Mouse (Mus musculus): ENCODE results near the gene Dab2ip.

Gene Dab2ip

DNA sequence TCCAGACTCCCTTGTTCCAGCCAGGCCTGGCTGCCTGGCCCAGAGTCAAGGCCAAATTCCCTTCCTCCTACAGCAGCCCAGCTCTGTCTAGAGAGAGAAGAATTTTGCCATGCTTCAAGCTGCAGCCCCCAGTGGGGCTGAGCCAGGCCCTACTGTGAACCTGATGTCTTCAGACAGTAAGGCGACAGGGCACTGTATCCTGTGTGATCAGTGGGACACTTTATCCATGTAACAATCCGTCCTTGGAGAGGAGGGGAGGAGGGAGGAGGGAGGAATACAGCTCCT is 1.4 kb downstream of the Dab2ip start:
- peak; percentile 67 to 69 for DNase-seq

DNA sequence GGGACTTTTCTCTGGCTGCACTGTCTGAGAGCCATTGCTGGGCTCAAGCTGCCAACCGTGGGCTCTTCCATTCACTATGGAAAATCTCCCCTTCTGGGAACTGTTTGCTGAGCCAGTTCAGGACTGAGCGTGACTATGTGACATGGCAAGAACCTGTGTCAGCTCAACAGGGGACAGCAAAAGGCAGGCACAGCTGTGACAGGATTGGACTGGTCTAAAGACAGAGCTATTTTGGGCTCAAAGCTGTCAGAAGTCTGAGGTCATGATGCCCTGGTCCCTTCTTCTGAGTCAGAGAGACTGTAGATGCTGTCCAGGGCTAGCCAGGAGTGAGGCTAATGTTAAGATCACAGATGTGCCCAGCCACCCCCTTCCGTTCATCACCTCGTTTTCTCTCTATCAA is 5.7 kb downstream of the Dab2ip start:
- no peak for DNase-seq

DNA sequence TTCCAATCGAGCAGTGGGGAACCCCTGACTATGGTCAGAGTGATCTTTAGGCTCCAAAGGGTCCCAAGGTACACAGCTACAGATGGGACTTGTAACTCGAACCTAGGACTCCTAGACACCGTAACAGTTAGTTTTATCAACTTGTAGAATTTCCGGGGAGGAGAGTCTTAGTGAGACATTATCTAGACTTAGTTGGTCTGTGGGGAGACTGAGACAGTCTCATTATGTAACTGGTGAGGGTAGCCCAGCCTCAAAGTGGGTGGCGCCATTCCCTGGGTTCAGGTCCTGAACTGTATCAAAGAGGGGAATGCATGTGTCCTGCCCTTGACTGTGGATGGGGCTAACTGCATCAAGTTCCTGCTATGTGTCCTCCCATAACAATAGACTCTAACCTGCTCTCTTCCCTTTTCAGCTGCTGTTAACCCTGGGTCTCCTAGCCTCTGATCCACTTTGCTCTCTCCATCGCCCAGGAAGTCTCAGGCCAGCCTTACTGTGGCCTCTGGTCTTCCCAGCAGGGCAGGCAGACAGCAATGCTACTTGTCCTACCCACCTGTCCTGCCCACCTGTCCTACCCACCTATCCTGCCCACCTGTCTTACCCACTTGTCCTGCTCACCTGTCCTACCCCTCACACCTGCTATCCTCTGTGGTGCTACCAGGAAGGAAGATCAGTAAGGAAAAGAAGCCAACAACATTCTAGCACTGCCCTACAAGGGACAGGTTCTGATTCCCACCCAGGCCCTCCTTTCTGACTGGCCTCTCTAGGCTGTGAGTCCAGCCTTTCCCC is 7.2 kb downstream of the Dab2ip start:
- DNase-seq = no peak

DNA sequence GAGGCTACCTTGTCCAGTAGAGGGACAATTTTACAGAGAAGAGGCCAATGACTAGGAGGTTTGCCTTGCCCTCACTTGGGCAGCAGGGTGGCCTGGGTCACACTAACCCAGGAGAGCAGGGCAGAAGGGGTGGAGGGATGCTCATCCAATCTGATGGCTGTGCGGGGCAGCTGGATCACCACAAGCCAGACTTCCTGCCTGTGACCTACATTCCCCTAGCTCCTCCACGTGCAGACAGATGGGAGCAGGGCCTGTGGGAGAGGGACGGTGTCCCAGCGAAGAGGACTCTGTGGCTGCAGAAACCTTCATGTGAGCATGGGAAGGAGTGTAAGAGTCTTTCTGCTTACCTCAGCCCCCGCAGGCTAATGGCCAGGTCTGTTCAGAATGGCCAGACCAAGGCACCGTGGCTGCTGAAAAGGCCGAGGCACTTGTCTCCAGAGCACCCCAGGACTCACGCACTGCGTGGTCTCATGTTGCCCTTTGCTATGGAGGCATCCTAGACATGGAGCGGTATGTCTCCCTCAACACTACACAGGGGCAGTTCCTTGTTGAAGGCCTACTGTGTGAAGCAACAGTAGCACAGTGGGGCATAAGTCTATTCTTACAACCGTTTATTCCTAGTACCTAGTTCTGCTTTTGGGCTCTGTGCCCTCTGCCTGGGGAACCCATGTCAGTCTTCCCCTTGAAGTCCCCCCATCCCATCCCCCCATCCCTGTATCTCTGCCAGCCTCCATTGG is 9.1 kb downstream of the Dab2ip start:
- DNase-seq = no peak

GRCm38 (mm10) chr2:35567694-35568149 is 9.7 kb downstream of the Dab2ip start:
- DNase-seq = no peak

DNA sequence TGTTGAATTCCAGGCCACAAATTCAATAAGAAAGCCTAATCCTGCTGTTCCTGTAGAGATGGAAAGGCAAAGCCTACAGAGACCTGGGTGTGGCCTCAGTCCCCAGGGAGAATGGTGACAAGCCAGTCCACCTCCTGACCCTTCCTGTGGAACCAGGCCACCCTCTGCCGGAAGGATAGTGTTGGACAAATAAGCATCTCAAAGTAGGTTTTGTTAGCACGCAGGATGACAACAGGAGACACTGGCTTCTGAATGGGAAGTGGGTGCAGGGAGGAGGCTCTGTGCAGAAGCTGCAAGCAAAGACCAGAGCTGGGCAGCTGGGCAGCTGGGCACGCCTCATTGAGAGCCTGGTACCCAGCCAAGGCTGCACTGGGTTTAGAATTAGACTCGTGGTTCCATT is 12.7 kb downstream of the Dab2ip start:
- no peak for DNase-seq

GRCm38 (mm10) chr2:35574643-35575042 is 16.6 kb downstream of the Dab2ip start:
- DNase-seq = no peak

DNA sequence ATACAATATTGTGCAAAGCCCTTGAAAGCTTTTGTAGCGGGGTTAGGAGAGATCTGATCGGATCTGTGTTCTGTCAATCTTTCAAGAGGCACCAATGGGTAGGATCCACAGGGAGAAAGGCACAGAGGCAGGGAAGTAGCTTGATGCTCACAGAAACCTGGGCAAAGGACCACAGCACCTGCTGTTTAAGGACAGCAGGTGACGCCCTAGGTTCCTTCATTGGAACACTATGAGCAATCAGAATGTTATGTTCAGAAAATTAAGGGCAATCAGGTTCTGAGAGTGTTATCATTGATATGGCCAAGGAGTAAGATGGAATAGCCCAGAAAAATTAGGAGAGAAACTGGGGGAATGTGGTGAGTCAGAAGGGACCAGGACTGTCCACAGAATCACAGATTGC is 18.6 kb downstream of the Dab2ip start:
- no peak for DNase-seq

GRCm38 (mm10) chr2:35580111-35580510 is 22.0 kb downstream of the Dab2ip start:
- no peak for DNase-seq

DNA sequence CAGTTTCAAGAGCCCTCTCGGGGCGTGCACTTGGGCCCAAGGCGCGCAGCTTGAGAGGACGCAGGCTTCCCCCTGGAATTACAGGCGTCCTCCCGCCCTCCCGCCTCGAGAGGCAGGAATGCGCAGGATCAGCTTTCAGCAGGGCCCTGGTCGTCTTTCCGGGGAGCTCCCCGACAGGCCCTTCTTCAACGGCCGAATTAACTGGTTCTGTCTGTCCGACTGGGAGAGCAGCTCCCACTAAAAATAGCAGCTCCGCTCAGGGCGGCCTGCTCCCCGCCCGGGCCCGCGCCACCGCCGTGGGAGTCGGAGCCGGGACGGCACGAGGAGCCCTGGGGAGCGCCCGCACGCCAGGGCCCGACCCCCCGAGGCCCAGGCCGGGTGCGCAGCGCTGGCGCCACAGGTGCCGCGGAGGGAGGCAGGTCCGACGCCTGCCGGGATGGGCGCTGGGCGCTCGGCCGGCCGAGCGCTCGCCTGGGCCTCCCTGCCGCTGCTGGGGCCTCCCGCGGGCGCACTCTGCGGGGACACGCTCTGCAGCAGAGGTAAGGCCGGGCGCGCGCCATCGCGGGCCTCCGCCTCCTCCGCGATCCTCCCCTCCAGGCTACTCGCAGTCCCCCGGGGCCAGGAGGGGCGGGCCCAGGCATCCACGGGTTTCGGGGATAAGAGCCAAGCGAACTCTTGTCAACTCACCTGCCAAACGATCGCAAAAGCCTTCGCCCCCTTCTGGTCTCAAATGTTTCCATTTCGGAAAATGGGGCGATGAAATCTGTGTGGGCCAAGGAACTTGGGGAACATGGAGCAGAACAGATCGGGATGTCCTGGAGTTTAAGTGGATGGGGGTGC is 23.7 kb downstream of the Dab2ip start:
- peak in 1 of 2 experiments; percentile 36 for DNase-seq

DNA sequence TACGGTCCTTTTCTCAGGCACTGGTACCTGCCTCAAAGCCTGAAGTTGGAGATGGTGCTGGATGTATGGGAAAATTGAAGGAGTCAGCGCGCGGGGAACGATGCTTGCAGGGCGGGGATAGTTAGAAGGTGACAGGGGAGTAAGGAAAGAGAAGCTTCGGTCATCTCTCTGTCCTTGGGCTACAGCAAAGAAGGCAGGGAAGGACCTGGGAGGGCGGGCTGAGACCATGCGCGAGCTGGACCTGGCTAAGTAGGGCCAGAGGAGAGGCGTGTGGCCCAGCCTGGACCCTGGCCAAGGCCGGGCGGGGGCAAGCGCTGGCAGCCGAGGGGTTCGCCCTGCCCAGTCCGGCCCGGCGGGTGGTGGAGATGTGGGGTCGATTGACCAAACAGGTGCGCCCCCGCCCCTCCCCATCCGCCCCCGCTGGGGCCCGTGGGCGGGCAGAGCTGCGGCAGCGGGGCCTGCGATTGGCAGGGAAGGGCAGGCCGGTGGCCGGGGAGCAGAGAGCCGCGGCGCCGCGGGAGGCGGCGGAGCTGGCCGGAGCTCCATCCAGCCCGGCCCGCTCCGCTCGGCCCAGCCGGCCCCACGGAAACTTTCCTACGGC is 24.4 kb downstream of the Dab2ip start:
- peak; percentile 78 to 82 for DNase-seq

GRCm38 (mm10) chr2:35583406-35583805 is 25.3 kb downstream of the Dab2ip start:
- no peak for DNase-seq

- DNase-seq = no peak
Observed at GRCm38 (mm10) chr2:35584011-35584410, 25.9 kb downstream of the Dab2ip start.

- DNase-seq = no peak
Observed at GRCm38 (mm10) chr2:35588368-35588767, 30.3 kb downstream of the Dab2ip start.

- DNase-seq = no peak
Observed at GRCm38 (mm10) chr2:35589385-35589784, 31.3 kb downstream of the Dab2ip start.

DNA sequence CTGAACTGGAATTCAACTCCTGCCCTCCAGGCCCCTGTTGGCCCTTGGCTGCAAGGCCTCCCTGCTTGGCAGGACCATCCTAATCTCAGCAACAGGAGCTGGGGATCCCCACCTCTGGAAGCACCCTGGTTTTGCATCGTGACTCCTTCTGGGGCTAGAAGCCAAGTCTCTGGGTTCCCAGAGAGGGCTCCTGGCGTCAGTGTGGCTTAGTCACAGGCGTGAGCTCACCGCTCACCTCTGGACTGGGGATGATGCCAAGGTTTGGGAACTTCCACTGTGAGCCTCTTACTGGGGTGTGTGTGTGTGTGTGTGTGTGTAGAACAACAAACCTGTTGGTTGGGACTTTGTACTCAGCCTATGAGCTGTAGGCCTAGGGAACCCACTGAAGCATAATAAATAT is 31.7 kb downstream of the Dab2ip start:
- no peak for DNase-seq

GRCm38 (mm10) chr2:35591961-35592724 is 34.1 kb downstream of the Dab2ip start:
- DNase-seq = no peak

GRCm38 (mm10) chr2:35592725-35593392 is 34.8 kb downstream of the Dab2ip start:
- DNase-seq = no peak

- no peak for DNase-seq
Observed at GRCm38 (mm10) chr2:35593889-35594288, 35.8 kb downstream of the Dab2ip start.

DNA sequence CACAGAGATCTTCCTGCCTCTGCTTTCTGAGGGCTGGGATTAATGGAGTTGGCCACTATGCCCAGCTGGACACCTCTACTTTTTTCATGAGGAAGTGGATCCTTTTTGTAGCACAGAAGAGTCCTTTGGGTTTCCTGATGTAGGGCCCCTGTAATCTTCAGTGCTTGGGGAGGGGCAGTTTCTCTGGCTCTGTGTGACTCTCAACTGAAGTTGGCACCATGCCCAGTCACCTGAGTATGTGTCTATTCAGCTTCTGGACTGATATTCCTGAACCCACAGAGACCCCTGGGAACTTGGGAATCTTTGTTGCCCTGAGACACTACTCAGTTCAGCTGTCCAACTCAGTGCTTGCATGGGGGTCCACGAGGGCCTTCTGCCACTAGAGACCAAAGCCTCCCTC is 37.0 kb downstream of the Dab2ip start:
- DNase-seq = peak in 1 of 2 experiments; percentile 55

GRCm38 (mm10) chr2:35595718-35596117 is 37.7 kb downstream of the Dab2ip start:
- no peak for DNase-seq

DNA sequence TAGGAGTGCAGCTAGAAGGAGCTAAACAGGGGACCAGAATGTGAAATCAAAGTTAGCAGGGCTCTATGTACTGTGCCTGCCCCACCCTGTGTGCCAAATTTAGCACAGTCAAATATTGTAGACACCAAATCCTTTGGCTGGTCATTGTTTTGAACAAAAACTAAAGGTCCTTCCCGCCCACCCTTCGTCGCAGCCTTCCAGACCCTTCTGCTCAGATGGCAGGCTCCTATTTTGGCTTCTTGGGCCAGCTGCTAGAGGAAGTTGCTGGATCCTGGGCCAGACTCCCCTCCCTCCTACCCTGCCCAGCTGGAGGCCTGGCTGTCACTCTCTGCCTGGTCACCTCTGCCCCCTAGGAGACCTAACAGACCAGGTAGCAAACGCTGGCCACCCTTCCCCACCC is 38.7 kb downstream of the Dab2ip start:
- no peak for DNase-seq

Measured in cerebellum, postnatal 14 days (tissue).